Mouse (Mus musculus) G1E (cell line): ENCODE measurements around the gene Bach1. TPM values are rescaled to one million over a fixed set of nuclear protein-coding genes. Genes with fewer than 3 reads are reported as not detected.

Experiments
- ATAC-seq: 2 replicates; pipeline ENCODE4 v1.8.0; 2016; ENCODE audit warnings: mild to moderate bottlenecking; ENCODE audit not compliant: insufficient number of reproducible peaks, poor library complexity, low FRiP score, severe bottlenecking; ENCODE audit errors: extremely low read depth
- DNase-seq: peaks from one replicate; pipeline ENCODE4 v3.0.0; 2012; ENCODE audit warnings: low spot score
- H3K27me3 ChIP-seq: 2 replicates; pipeline ENCODE4 v1.6.1; 2012; ENCODE audit warnings: mild to moderate bottlenecking, low read length, inconsistent platforms; ENCODE audit not compliant: insufficient read depth
- H3K36me3 ChIP-seq: replicated peaks from 2 replicates; pipeline ENCODE3; 2012; ENCODE audit warnings: mild to moderate bottlenecking, inconsistent platforms
- H3K4me1 ChIP-seq: 2 replicates; pipeline ENCODE4 v1.6.1; 2012; ENCODE audit warnings: low read depth, low read length, inconsistent platforms, mixed read lengths; ENCODE audit not compliant: insufficient read depth
- H3K4me3 ChIP-seq: 2 replicates; pipeline ENCODE4 v1.5.1; 2012; ENCODE audit warnings: low read depth, mild to moderate bottlenecking, inconsistent platforms, low read length, moderate library complexity, mixed read lengths
- H3K9me3 ChIP-seq: replicated peaks from 2 replicates; pipeline ENCODE4 v1.6.1; 2012; ENCODE audit warnings: inconsistent platforms
- CTCF ChIP-seq: IDR thresholded peaks from 2 replicates; pipeline ENCODE4 v1.5.1; 2012; ENCODE audit warnings: low read depth, low read length, inconsistent platforms, mixed read lengths
- GATA1 ChIP-seq: IDR thresholded peaks from 2 replicates; pipeline ENCODE4 v1.6.1; 2012; ENCODE audit warnings: borderline replicate concordance, low read length, inconsistent platforms, mixed read lengths
- GATA2 ChIP-seq: IDR thresholded peaks from 2 replicates; pipeline ENCODE4 v1.6.1; 2012; ENCODE audit warnings: low read depth, low read length, inconsistent platforms, borderline replicate concordance
- POLR2AphosphoS5 ChIP-seq: IDR thresholded peaks from 2 replicates; pipeline ENCODE4 v1.6.1; 2012; ENCODE audit warnings: low read depth, low read length, inconsistent platforms; ENCODE audit not compliant: insufficient replicate concordance
- TAL1 ChIP-seq: conservative IDR thresholded peaks from 2 replicates; pipeline ENCODE4 v1.6.1; 2012; ENCODE audit warnings: low read depth, low read length, inconsistent platforms, mixed read lengths
- polyA plus RNA-seq: library from polyadenylated mRNA; stranded (reverse); fragments of >175 nt; gene quantifications from 2 replicates; pipeline ENCODE4 v1.2.3, GENCODE M21; 2012
- total RNA-seq, 2 experiments: library from RNA; stranded (forward) in 1 of 2; stranded (reverse) in 1 of 2; fragments of 200-1000 nt in 1 of 2; fragments of >200 nt in 1 of 2; fragmentation: Nextera tagmentation in 1 of 2; gene quantifications; 2 replicates each; pipeline ENCODE4 v1.2.3; 2014 to 2017

Bach1 gene
- total and polyA plus RNA-seq, 3 experiments, result 4.9 to 32.5 (median 15.7) TPM

DNA sequence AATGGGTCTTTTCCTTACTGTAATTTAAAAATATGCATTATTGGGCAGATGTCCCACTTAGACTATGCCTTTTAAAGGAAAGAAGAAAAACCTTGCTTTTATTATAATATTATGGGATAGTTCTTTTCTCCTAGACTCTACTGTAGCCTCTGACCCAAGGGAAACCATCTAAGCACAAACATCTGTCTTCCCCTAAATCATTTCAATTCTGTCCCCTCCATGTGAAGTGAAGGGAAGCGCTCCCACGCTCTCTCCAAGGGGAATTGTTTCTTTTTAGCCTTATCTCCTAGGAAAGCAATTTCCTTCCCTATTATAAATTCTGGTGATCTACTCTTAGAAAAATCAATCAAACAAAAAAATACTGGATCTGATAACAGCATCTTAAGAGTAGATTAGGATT lies 71.8 kb downstream of the Bach1 start:
- Histone ChIP-seq H3K9me3 (no peaks in the 10 kb centered on the region), H3K4me3 (no peak overlapping the region), H3K4me1 (no peaks in the 10 kb centered on the region), H3K36me3 (no peaks in the 10 kb centered on the region), H3K27me3 (no peaks in the 10 kb centered on the region)
- TF ChIP-seq GATA1 (no peak), TAL1 (no peak), CTCF (no peak), POLR2AphosphoS5 (no peak), GATA2 (no peak)
- DNase-seq (no peak), ATAC-seq (no peak)

DNA sequence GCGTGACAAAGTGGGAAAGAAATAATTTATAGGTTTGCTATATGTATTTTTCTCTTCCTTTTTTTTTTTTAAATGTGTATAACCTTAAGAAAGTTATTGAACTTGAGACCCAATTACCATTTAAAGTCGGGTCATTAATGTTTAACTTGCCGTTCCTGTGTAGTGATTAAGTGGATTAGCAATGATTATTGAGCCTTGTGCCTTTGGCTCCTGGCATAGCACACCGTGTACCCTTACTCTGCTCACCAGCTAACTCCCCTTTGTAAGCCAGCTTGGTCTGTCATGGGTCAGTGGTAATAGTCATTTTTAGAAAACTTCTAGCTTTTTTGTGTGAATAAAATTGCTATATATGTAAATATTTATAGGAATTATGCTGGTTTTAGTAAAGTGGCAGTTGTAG lies 73.2 kb downstream of the Bach1 start:
- no peaks in the 10 kb centered on the region for H3K9me3 ChIP-seq
- no peak for DNase-seq
- H3K4me1 ChIP-seq, result no peaks in the 10 kb centered on the region
- H3K4me3 ChIP-seq, result no peak overlapping the region
- no peaks in the 10 kb centered on the region for H3K36me3 ChIP-seq
- no peak for ATAC-seq
- no peak for TF ChIP-seq GATA1
- TF ChIP-seq GATA2, result no peak
- no peak for TF ChIP-seq TAL1
- no peak for TF ChIP-seq CTCF
- TF ChIP-seq POLR2AphosphoS5, result no peak
- no peaks in the 10 kb centered on the region for H3K27me3 ChIP-seq

DNA sequence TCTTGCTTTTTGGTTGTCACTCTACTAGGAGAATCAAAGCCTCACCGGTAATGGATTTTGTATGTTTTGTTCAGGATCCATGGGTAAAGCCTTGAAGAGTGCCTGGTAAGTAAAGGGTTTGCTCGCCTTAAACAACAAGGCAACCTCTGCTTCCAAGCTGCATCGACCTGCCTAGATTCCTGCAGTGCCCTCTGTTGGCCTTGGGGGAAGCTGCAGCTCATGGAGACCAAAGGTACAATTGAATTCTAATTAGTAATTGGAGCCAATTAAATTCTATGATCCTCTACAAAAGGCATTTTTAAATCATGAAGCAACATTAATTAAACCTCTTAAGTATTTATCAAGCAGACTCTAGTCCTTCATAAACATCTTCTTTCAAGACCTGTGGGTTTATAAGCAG lies 75.7 kb downstream of the Bach1 start:
- no peaks in the 10 kb centered on the region for H3K27me3 ChIP-seq
- TF ChIP-seq CTCF (0 out of 2 replicates have a peak, but pooled peaks have one; percentile 12), GATA2 (no peak), GATA1 (no peak)
- no peaks in the 10 kb centered on the region for H3K4me1 ChIP-seq
- no peak; the same call in 1 of the 2 replicates for ATAC-seq
- no peak for DNase-seq
- H3K36me3 ChIP-seq, result no peaks in the 10 kb centered on the region
- H3K4me3 ChIP-seq, result no peak overlapping the region
- no peaks in the 10 kb centered on the region for H3K9me3 ChIP-seq

DNA sequence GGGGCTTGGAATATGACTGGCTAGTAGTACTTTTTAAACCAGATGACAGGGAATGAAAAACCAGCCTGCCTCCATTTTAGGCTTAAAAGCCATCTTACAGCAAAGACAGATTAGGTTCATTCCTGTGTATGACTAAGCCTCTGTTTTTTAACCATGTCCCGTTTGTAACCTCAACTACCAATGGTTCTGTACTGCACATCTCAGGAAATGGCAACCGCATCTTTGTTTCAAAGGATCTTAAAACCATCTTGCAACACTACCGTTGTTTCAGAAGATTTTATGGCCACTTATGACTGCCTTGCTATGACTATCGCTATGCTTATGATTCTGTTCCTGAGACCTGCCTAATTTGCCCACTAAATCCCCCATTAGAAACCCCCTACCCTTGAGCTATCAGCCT lies 78.6 kb downstream of the Bach1 start:
- Histone ChIP-seq H3K27me3 (no peaks in the 10 kb centered on the region), H3K9me3 (no peaks in the 10 kb centered on the region), H3K4me1 (no peaks in the 10 kb centered on the region), H3K36me3 (no peaks in the 10 kb centered on the region), H3K4me3 (no peak overlapping the region)
- no peak for ATAC-seq
- no peak for DNase-seq
- TF ChIP-seq CTCF (no peak), GATA1 (no peak), POLR2AphosphoS5 (no peak), GATA2 (no peak), TAL1 (no peak)

DNA sequence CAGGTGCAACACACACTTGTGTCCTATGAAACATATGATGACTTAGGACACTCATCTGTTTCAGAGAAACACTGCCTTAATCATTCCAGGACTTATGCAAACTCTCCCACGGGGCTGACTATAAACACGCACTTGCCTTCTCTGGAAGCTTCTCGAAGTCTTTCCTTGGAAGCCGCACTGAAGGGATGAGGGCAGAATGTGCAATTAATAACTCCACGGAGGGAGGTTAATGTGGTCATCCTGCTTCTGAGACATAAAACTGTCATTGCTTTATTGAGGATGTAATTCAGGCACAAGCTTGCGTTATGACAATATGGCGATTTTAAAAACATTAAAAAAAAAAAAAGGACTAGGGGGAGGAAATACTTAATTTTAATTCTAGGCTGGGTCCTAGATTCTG lies 82.9 kb downstream of the Bach1 start:
- Histone ChIP-seq H3K27me3 (no peaks in the 10 kb centered on the region), H3K4me3 (no peak overlapping the region), H3K9me3 (no peaks in the 10 kb centered on the region), H3K36me3 (no peaks in the 10 kb centered on the region), H3K4me1 (no peaks in the 10 kb centered on the region)
- TF ChIP-seq CTCF (no peak), GATA2 (no peak), GATA1 (no peak), POLR2AphosphoS5 (no peak), TAL1 (no peak)
- DNase-seq (no peak), ATAC-seq (no peak)

Other genes with a start within 250 kb of the Bach1 start
- gene Usp16, start 244.2 kb upstream of the Bach1 start, total RNA-seq (2014; fragmentation: Nextera tagmentation), result 85.6 and 86.5 TPM in 2 replicates
- gene Usp16, start 244.2 kb upstream of the Bach1 start, total RNA-seq (2017), result 59.0 and 76.1 TPM in 2 replicates
- gene Usp16, start 244.2 kb upstream of the Bach1 start, polyA plus RNA-seq, result 14.2 and 15.5 TPM in 2 replicates
- 275 and 322 TPM in 2 replicates for gene Cct8, start 203.1 kb upstream of the Bach1 start, total RNA-seq (2014; fragmentation: Nextera tagmentation)
- 616 and 806 TPM in 2 replicates for gene Cct8, start 203.1 kb upstream of the Bach1 start, total RNA-seq (2017)
- gene Cct8, start 203.1 kb upstream of the Bach1 start, polyA plus RNA-seq, result 112 and 127 TPM in 2 replicates
- gene Map3k7cl, start 145.6 kb upstream of the Bach1 start, total RNA-seq (2014; fragmentation: Nextera tagmentation), result not detected in 2 replicates
- gene Map3k7cl, start 145.6 kb upstream of the Bach1 start, total RNA-seq (2017), result 0.16 TPM in 1 of 2 replicates, not detected in the other
- gene Map3k7cl, start 145.6 kb upstream of the Bach1 start, polyA plus RNA-seq, result not detected in 2 replicates